Mouse (Mus musculus) heart, postnatal 0 days (tissue): ENCODE measurements around the gene Supt4a.

Experiments used
- CTCF ChIP-seq: IDR thresholded peaks from 2 replicates; pipeline ENCODE4 v1.5.1; 2016; ENCODE audit warnings: antibody characterized with exemption, control low read depth, low read depth
- EP300 ChIP-seq: IDR thresholded peaks from 2 replicates; pipeline ENCODE4 v1.6.1; 2016; ENCODE audit warnings: antibody characterized with exemption, low read depth

- TF ChIP-seq EP300 (no peak), CTCF (no peak)
These were observed 39.2 kb upstream of the Supt4a start for GRCm38 (mm10) chr11:87698126-87698525.
